Mouse (Mus musculus): ENCODE measurements around the gene Iffo2. TPM values are rescaled to one million over a fixed set of nuclear protein-coding genes. Genes with fewer than 3 reads are reported as not detected.
"Not testable (repeated sequence)": the region's sequence is repeated elsewhere in the genome, so short reads cannot be mapped to it uniquely, and the experiment has no call there.

Gene Iffo2
- 4.1 and 4.3 TPM in 2 replicates for polyA plus RNA-seq (2015; fragmentation: Nextera tagmentation; extraction: Ambion mirVana)

- H3K4me2 ChIP-seq; H3K9me3 ChIP-seq; H3K27ac ChIP-seq; H3K36me3 ChIP-seq (replicated peaks); ATAC-seq (replicated peaks); H3K4me3 ChIP-seq; H3K4me1 ChIP-seq; H3K27me3 ChIP-seq (replicated peaks); H3K9ac ChIP-seq: not testable (repeated sequence)
- 90% methylated on average over 5 of the region's 5 CpGs for WGBS
These were observed at the start of gene Iffo2 for GRCm38 (mm10) chr4:139530248-139530647. Iffo2 (plus strand) TSS chr4:139530548.

- ATAC-seq (replicated peaks), result no peak
- Histone ChIP-seq H3K4me3 (no peak overlapping the region), H3K4me2 (no peak overlapping the region), H3K9me3 (no peaks in the 10 kb centered on the region), H3K4me1 (no peaks in the 10 kb centered on the region), H3K27ac (no peak overlapping the region), H3K9ac (no peak overlapping the region), H3K27me3 (replicated peaks) (no peaks in the 10 kb centered on the region), H3K36me3 (replicated peaks) (peaks cover 64% of the 10 kb centered on the region)
- WGBS, result 96% methylated on average over 1 of the region's 1 CpGs
These were observed 48.9 kb upstream of the Iffo2 start for GRCm38 (mm10) chr4:139481400-139481799.

- Histone ChIP-seq H3K4me1 (0 out of 2 replicates have a peak, but pooled peaks cover 6% of the 10 kb centered on the region), H3K27me3 (replicated peaks) (no peaks in the 10 kb centered on the region), H3K4me2 (no peak overlapping the region), H3K9me3 (no peaks in the 10 kb centered on the region), H3K4me3 (no peak overlapping the region), H3K9ac (no peak overlapping the region), H3K27ac (no peak overlapping the region), H3K36me3 (replicated peaks) (peaks cover 60% of the 10 kb centered on the region)
- ATAC-seq (replicated peaks), result no peak
- WGBS, result 92% methylated on average over 8 of the region's 8 CpGs
These were observed 46.8 kb upstream of the Iffo2 start for GRCm38 (mm10) chr4:139483461-139484105.

DNA sequence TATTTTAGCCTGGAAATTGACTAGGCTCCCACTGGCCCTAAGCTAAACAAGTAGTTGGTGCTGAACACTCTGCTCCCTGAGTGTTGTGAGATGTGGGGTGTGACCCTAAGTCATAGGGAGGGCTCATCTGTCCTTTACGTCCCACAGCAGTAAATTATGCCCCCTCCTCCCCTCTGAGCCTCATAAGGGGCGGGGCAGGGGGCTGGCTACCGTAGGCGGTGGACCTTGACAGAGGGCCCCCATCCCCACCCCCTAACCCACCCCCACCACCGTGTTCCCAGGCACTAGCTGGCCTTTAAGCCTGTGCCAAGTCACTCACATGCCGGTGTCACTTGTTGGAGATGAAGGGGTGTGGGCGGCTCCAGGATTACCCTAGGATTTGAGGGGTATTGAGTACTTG is 45.9 kb upstream of the Iffo2 start:
- H3K27ac ChIP-seq, result no peak overlapping the region
- H3K9me3 ChIP-seq, result no peaks in the 10 kb centered on the region
- 0 out of 2 replicates have a peak, but pooled peaks cover 6% of the 10 kb centered on the region for H3K4me1 ChIP-seq
- no peak overlapping the region for H3K4me3 ChIP-seq
- H3K27me3 ChIP-seq (replicated peaks), result no peaks in the 10 kb centered on the region
- 70% methylated on average over 7 of the region's 7 CpGs for WGBS
- H3K9ac ChIP-seq, result no peak overlapping the region
- peaks cover 56% of the 10 kb centered on the region for H3K36me3 ChIP-seq (replicated peaks)
- ATAC-seq (replicated peaks), result no peak
- no peak overlapping the region for H3K4me2 ChIP-seq

- Histone ChIP-seq H3K36me3 (replicated peaks) (peaks cover 54% of the 10 kb centered on the region), H3K4me3 (no peak overlapping the region), H3K9me3 (no peaks in the 10 kb centered on the region), H3K4me2 (no peak overlapping the region), H3K4me1 (0 out of 2 replicates have a peak, but pooled peaks cover 6% of the 10 kb centered on the region), H3K9ac (no peak overlapping the region), H3K27ac (peak overlapping the region; percentile 36; the same call in 1 of the 2 replicates), H3K27me3 (replicated peaks) (no peaks in the 10 kb centered on the region)
- WGBS, result 39% methylated on average over 10 of the region's 10 CpGs
- no peak for ATAC-seq (replicated peaks)
These were observed 43.3 kb upstream of the Iffo2 start for GRCm38 (mm10) chr4:139487085-139487484.

- H3K9me3 ChIP-seq, result no peaks in the 10 kb centered on the region
- H3K4me3 ChIP-seq, result no peak overlapping the region
- H3K9ac ChIP-seq, result no peak overlapping the region
- WGBS, result 94% methylated on average over 5 of the region's 5 CpGs
- H3K27me3 ChIP-seq (replicated peaks), result no peaks in the 10 kb centered on the region
- H3K4me1 ChIP-seq, result 0 out of 2 replicates have a peak, but pooled peaks cover 6% of the 10 kb centered on the region
- H3K4me2 ChIP-seq, result no peak overlapping the region
- H3K27ac ChIP-seq, result no peak overlapping the region
- peaks cover 42% of the 10 kb centered on the region for H3K36me3 ChIP-seq (replicated peaks)
- ATAC-seq (replicated peaks), result no peak
These were observed 42.0 kb upstream of the Iffo2 start for GRCm38 (mm10) chr4:139488325-139488724.

DNA sequence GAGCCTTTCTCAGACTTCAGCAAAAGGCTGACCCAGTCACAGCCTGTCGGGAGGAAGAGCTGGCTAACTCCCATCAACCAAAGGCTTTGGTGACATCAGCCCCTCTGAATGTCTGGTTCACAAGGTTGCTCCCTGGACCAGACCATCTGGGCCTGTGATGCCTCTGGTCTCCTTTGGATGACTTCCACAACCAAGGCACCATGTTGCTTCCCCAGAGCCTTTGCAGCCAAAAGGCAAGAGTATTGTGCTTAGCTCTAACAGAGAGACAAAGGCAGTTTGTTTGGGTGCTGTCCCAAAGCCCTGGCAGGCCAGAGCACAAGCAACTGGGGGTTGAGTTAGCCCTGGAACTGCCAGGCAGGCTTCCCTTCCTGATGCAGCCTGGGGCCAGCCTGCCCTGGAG is 40.4 kb upstream of the Iffo2 start:
- no peak for ATAC-seq (replicated peaks)
- no peak overlapping the region for H3K4me2 ChIP-seq
- H3K4me1 ChIP-seq, result 0 out of 2 replicates have a peak, but pooled peaks cover 6% of the 10 kb centered on the region
- no peak overlapping the region for H3K27ac ChIP-seq
- H3K36me3 ChIP-seq (replicated peaks), result peaks cover 34% of the 10 kb centered on the region; the same call in 1 of the 2 replicates
- no peak overlapping the region for H3K4me3 ChIP-seq
- no peak overlapping the region for H3K9ac ChIP-seq
- 76% methylated on average over 1 of the region's 1 CpGs for WGBS
- no peaks in the 10 kb centered on the region for H3K27me3 ChIP-seq (replicated peaks)
- H3K9me3 ChIP-seq, result no peaks in the 10 kb centered on the region

DNA sequence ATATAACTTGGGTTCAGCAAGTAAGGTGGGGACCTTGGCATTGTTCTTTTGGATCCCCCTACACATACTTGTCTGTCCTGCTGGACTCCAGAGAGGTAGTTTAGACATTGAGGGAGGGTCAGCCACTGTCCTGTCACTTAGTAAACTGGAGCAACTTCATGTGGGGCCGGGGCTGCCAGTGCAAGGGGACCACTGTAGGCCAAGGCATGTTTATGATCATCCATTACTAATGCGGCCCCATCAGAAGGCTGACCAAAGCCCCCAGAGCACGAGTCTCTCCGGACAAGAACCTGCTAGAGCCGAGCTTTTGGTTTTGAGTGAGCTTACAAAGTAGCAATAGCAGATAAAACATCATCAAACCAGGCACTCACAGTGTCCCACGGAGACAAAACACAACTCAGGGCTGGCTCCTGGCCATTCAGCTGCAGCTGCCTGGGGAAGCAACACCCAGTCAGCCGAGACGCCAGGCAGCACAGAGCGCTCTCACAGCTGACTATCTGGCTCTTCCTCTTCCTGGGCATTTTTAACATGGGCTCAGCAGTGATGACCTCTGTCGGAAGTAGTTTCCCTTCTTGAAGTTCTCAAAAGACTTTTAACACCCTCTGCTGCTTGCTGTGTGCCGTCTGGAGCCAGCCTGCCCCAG is 39.8 kb upstream of the Iffo2 start:
- 0 out of 2 replicates have a peak, but pooled peaks cover 6% of the 10 kb centered on the region for H3K4me1 ChIP-seq
- H3K4me2 ChIP-seq, result no peak overlapping the region
- no peak overlapping the region for H3K27ac ChIP-seq
- WGBS, result 81% methylated on average over 11 of the region's 11 CpGs
- ATAC-seq (replicated peaks), result no peak
- H3K36me3 ChIP-seq (replicated peaks), result peaks cover 30% of the 10 kb centered on the region; the same call in 1 of the 2 replicates
- no peak overlapping the region for H3K9ac ChIP-seq
- no peaks in the 10 kb centered on the region for H3K9me3 ChIP-seq
- H3K27me3 ChIP-seq (replicated peaks), result no peaks in the 10 kb centered on the region
- H3K4me3 ChIP-seq, result no peak overlapping the region

GRCm38 (mm10) chr4:139491541-139492170 is 38.7 kb upstream of the Iffo2 start:
- WGBS, result 96% methylated on average over 5 of the region's 5 CpGs
- Histone ChIP-seq H3K9me3 (no peaks in the 10 kb centered on the region), H3K27me3 (replicated peaks) (no peaks in the 10 kb centered on the region), H3K36me3 (replicated peaks) (peaks cover 26% of the 10 kb centered on the region; the same call in 1 of the 2 replicates), H3K4me3 (no peak overlapping the region), H3K27ac (no peak overlapping the region), H3K9ac (no peak overlapping the region), H3K4me2 (no peak overlapping the region), H3K4me1 (0 out of 2 replicates have a peak, but pooled peaks cover 6% of the 10 kb centered on the region)
- no peak for ATAC-seq (replicated peaks)

DNA sequence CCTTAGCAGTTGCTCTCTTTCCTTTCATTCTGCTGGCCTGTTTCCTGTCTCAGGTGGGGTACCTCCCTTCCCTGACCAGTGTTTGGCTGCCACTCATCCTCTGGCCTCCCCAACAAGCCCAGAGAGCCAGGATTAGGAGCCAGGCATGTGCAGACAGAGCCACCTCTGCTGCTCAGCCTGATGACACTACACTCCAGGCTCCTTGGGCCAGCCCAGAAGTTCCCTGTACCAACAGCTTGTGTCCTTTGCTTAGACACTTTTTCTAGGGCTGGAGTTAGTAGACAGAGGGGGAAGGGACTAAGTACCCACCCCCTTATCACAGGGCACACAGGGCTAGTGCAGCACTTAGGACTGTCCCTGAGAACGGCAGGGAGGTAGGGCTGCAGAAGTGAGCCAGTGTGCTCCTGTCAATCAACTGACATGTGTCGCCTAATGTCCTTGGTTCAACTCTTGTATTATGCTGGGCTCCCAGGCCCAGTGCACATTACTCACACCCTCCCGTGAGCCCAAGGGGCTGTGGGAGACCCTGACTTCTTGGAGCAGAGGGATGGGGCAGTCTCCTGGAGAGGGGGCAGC is 38.0 kb upstream of the Iffo2 start:
- Histone ChIP-seq H3K36me3 (replicated peaks) (peaks cover 26% of the 10 kb centered on the region; the same call in 1 of the 2 replicates), H3K4me1 (0 out of 2 replicates have a peak, but pooled peaks cover under 1% of the 10 kb centered on the region), H3K27ac (no peak overlapping the region), H3K4me3 (no peak overlapping the region), H3K27me3 (replicated peaks) (no peaks in the 10 kb centered on the region), H3K9ac (no peak overlapping the region), H3K4me2 (no peak overlapping the region), H3K9me3 (no peaks in the 10 kb centered on the region)
- ATAC-seq (replicated peaks), result no peak
- WGBS, result 51% methylated on average over 3 of the region's 3 CpGs

GRCm38 (mm10) chr4:139493227-139494025 is 36.9 kb upstream of the Iffo2 start:
- 82% methylated on average over 9 of the region's 9 CpGs for WGBS
- H3K9ac ChIP-seq, result no peak overlapping the region
- no peak for ATAC-seq (replicated peaks)

More at GRCm38 (mm10) chr4:139493227-139494025, 36.9 kb upstream of the Iffo2 start:
- H3K27me3 ChIP-seq (replicated peaks), result no peaks in the 10 kb centered on the region
- no peaks in the 10 kb centered on the region for H3K9me3 ChIP-seq
- no peak overlapping the region for H3K4me2 ChIP-seq
- H3K36me3 ChIP-seq (replicated peaks), result peaks cover 22% of the 10 kb centered on the region; the same call in 1 of the 2 replicates
- H3K4me3 ChIP-seq, result no peak overlapping the region
- no peak overlapping the region for H3K27ac ChIP-seq
- no peaks in the 10 kb centered on the region for H3K4me1 ChIP-seq
